Mouse (Mus musculus) spleen, adult 2 months (tissue): ENCODE measurements around the gene Hexim2. TPM values are rescaled to one million over a fixed set of nuclear protein-coding genes. Genes with fewer than 3 reads are reported as not detected.

Source experiments
- DNase-seq, 2 experiments: peaks; one replicate each; pipeline versions ENCODE4 v3.0.0 to v3.0.0-alpha.2; 2012 to 2021; ENCODE audit warnings: low spot score in 2 of 2, low read depth in 1 of 2
- H3K27ac ChIP-seq: fragments of 200-500 bp; 2 replicates; pipeline ENCODE4 v1.5.1; 2012; ENCODE audit warnings: low read length, inconsistent platforms; ENCODE audit not compliant: insufficient read depth
- H3K27me3 ChIP-seq: fragments of 200-500 bp; 2 replicates; pipeline ENCODE4 v1.6.1; 2012; ENCODE audit warnings: mild to moderate bottlenecking, moderate library complexity, low read length, inconsistent platforms; ENCODE audit not compliant: control insufficient read depth, insufficient read depth
- H3K36me3 ChIP-seq: fragments of 200-500 bp; 2 replicates; pipeline ENCODE4 v1.6.1; 2012; ENCODE audit warnings: mild to moderate bottlenecking, low read length, inconsistent platforms; ENCODE audit not compliant: control insufficient read depth, insufficient read depth
- H3K4me1 ChIP-seq: fragments of 200-500 bp; 2 replicates; pipeline ENCODE4 v1.6.1; 2011; ENCODE audit warnings: inconsistent platforms; ENCODE audit not compliant: control insufficient read depth, insufficient read depth, insufficient read length
- H3K4me3 ChIP-seq: fragments of 200-500 bp; 2 replicates; pipeline ENCODE4 v1.5.1; 2011; ENCODE audit warnings: mild to moderate bottlenecking, inconsistent platforms; ENCODE audit not compliant: insufficient read depth, insufficient read length; ENCODE audit errors: extremely low read depth
- CTCF ChIP-seq: fragments of 200-500 bp; IDR thresholded peaks from 2 replicates; pipeline ENCODE4 v1.5.1; 2011; ENCODE audit warnings: mild to moderate bottlenecking, inconsistent platforms; ENCODE audit not compliant: insufficient read depth, insufficient read length, insufficient replicate concordance; ENCODE audit errors: extremely low read depth
- POLR2A ChIP-seq: fragments of 200-500 bp; IDR thresholded peaks from 2 replicates; pipeline ENCODE4 v1.6.1; 2011; ENCODE audit warnings: low read depth, low read length, inconsistent platforms
- WGBS: fragments of 180-500 bp; shearing (Covaris S2); methylation state at CpG from one replicate; pipeline ENCODE4 v1.1.7; 2018; 5-methylcytosine and 5-hydroxymethylcytosine counted together
- polyA plus RNA-seq: library from polyadenylated mRNA; depleted of rRNA; stranded (reverse); fragments of >200 nt; gene quantifications from 2 replicates; pipeline ENCODE4 v1.2.3, GENCODE M21; 2012

Hexim2 gene
- polyA plus RNA-seq, 1 experiment = 3.0 TPM

DNA sequence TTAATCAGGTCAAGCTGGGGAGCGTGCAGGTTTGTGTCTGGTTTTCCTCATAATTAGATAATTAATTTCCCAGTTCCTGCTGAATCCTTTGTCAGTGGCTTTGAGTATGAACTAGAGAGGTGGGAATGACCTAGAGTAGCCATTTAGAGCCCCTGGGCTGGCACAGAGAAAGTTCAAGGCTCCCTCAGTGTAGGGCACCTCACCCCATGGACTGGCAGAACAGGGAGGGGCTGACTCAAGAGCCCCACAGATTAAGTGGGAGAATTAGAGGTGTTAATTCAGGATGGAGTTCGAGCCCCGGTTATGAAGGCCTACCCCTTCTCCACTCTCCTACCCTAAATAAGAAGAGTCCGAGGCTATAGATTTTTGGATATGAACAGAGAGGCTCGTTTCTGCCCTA, 37.4 kb downstream of the Hexim2 start:
- H3K27me3 ChIP-seq = no peaks in the 10 kb centered on the region
- 0 out of 2 replicates have a peak, but pooled peaks cover 1% of the 10 kb centered on the region for H3K36me3 ChIP-seq
- WGBS = 81% methylated on average over 5 of the region's 5 CpGs
- no peak overlapping the region for H3K4me3 ChIP-seq
- H3K4me1 ChIP-seq = peaks cover 11% of the 10 kb centered on the region; the same call in 1 of the 2 replicates
- no peak for DNase-seq
- TF ChIP-seq POLR2A (no peak), CTCF (no peak)
- no peak overlapping the region for H3K27ac ChIP-seq

DNA sequence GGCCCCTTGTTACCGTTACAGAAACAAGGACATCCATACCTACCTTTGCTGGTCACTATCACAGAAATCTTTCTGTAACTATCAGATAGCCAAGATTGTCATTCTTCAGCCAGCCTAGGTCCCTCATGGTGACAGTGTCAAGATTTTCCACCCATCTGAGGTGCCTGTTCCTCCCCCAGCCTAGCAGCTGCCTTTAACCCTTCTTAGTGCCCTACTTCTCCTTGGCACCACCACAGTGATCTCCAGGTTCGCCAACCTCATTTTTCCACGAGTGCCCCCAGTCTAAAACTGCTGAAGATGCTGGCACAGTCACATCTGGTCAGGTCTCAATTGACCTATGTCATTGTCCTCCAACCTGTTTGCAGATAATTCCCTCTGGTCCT, 37.9 kb downstream of the Hexim2 start:
- peaks cover 11% of the 10 kb centered on the region; the same call in 1 of the 2 replicates for H3K4me1 ChIP-seq
- no peak for TF ChIP-seq POLR2A
- no peak for TF ChIP-seq CTCF
- H3K27me3 ChIP-seq = no peaks in the 10 kb centered on the region
- H3K27ac ChIP-seq = peak overlapping the region; percentile 75
- peak overlapping the region; percentile 97; the same call in 1 of the 2 replicates for H3K4me3 ChIP-seq
- 35% methylated on average over 3 of the region's 3 CpGs for WGBS
- 0 out of 2 replicates have a peak, but pooled peaks cover 1% of the 10 kb centered on the region for H3K36me3 ChIP-seq
- no peak for DNase-seq

DNA sequence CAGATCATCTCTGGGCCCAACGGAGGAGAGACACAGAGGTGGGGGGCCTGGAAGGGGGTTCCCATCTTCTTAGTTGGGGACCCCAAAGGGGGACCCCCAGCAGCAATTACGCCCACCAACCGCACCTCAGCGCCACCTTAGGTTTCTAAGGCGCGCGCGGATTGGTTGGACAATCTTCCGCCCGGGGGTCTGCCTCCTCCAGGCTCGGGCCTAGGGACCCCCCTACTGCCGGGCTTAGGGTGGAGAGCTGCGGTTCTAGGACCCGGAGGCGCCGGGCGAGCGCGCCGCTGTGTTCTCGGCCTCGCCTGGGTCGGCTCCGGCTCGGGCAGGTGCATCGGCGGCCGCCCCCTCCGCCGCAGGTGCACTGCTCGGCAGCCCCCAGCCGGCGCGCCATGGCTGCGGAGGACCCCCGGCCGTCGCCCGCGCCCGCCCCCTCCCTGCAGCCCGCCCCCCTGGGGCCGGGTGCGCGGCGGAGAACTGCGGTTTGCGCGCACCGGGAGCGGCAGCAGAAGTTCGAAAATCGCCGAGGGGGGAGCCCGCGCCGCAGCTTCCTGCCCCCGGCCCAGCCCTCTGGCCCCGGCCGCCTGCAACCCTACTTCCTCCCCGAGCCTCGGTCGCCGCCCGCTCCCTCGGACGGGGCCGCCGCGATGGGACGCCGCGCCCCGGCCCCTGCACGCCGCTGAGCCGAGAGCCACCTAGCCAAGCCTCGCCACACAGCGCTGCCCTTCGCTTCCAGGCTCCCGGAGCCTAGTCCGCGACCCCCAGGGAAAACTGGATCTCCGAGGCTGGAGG, 38.5 kb downstream of the Hexim2 start, which contains the start of gene Fmnl1:
Gene Fmnl1 (plus strand): TSS at position 614 of the 792 bp plus-strand sequence.
- Histone ChIP-seq H3K27me3 (no peaks in the 10 kb centered on the region), H3K4me3 (peak within 1 kb of the TSS; percentile 97), H3K27ac (peak within 1 kb of the TSS; percentile 99), H3K36me3 (0 out of 2 replicates have a peak, but pooled peaks cover 1% of the 10 kb centered on the region), H3K4me1 (peaks cover 13% of the 10 kb centered on the region; the same call in 1 of the 2 replicates)
- 2% methylated on average over 57 of the region's 84 CpGs for WGBS
- TF ChIP-seq CTCF (no peak), POLR2A (peak; percentile 80)
- DNase-seq = peak in 1 of 2 experiments; percentile 83

DNA sequence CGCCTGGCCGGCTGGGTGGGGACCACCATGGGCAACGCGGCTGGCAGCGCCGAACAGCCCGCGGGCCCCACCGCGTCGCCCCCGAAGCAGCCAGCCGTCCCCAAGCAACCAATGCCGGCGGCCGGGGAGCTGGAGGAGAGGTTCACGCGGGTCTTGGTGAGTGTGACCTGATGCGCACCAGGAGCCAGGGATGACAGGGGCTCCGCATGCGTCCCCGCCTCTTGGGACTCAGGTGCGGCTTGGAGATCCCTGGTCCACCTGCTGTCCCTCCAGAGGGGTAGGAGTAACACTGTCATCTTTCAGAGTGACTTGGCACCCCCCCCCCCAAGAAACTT, 39.0 kb downstream of the Hexim2 start:
- no peaks in the 10 kb centered on the region for H3K27me3 ChIP-seq
- TF ChIP-seq CTCF (no peak), POLR2A (no peak)
- peak overlapping the region; percentile 99 for H3K27ac ChIP-seq
- peak overlapping the region; percentile 97 for H3K4me3 ChIP-seq
- DNase-seq = no peak
- H3K36me3 ChIP-seq = 0 out of 2 replicates have a peak, but pooled peaks cover 1% of the 10 kb centered on the region
- peaks cover 14% of the 10 kb centered on the region; the same call in 1 of the 2 replicates for H3K4me1 ChIP-seq
- WGBS = 1% methylated on average over 23 of the region's 23 CpGs

DNA sequence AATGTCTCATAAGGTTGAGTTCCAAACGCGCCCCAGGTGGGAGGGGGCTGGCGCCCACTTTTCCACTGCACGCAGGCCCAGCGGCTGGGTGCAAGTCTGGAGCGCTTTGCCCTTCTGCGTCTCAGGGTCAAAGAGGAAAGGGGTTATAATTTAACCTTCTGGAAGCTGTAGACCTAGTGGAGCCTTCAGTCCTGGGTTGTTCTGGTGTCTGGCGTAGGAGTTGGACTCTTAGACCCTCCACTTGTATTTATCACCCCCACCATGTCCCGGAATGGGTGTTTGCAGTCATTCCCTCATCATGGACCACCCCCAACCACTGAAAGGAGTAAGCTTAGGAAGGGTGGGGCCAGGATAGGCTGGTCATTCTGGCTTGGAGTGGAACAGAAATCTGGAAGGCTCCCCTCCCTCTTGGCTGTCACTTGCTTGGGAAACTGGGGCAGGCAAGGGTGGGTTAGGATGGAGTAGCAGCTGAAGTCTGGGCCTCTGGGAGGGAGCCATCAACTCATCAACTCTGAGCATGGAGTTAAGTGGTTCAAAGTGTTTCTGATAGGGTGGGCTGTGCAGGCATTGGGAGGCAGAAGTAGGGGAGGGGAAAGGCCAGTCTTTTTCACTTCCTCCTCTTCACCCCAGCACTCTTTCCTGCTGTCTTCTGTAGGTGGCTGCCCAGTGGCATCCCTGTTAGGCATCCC, 39.6 kb downstream of the Hexim2 start:
- TF ChIP-seq CTCF (no peak), POLR2A (peak; percentile 26)
- DNase-seq = peak in 1 of 2 experiments; percentile 42
- 10% methylated on average over 9 of the region's 9 CpGs for WGBS
- peak overlapping the region; percentile 99 for H3K27ac ChIP-seq
- H3K36me3 ChIP-seq = 0 out of 2 replicates have a peak, but pooled peaks cover 1% of the 10 kb centered on the region
- H3K4me3 ChIP-seq = peak overlapping the region; percentile 97
- peaks cover 19% of the 10 kb centered on the region; the same call in 1 of the 2 replicates for H3K4me1 ChIP-seq
- no peaks in the 10 kb centered on the region for H3K27me3 ChIP-seq

DNA sequence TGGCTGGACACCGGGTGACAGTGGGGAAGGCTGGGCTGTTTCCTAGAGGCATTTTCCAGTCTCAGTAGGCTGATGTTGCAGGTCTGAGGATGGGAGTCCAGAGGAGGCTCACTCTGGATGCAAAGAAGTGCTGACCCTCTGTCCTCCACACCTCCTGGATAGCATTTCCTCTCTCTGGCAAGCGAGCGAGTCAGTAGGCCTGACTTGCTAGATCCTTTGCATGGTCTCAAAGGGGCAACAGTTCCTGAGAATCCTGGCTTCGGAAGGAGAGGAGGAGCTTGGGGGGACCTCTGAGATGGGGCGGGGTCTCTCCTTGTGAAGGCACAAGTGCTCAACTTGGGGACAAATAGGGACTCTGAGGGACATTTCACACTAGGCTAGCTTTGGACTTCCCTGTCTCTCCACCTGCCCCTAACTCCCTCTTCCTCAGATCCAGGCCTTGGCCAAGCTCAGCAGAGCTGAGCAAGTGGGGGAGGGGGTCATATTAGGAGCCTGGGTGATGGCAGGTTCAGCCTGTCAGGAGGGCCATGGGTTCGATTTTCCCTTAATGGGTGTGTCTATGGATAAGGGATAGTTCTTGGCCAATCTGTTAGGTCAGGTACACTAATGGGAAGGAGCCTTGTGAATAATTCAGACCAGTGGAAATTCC, 40.3 kb downstream of the Hexim2 start:
- WGBS = 10% methylated on average over 6 of the region's 6 CpGs
- DNase-seq = no peak
- Histone ChIP-seq H3K36me3 (0 out of 2 replicates have a peak, but pooled peaks cover 3% of the 10 kb centered on the region), H3K4me3 (peak overlapping the region; percentile 97), H3K27me3 (no peaks in the 10 kb centered on the region), H3K4me1 (peaks cover 25% of the 10 kb centered on the region; the same call in 1 of the 2 replicates), H3K27ac (peak overlapping the region; percentile 99)
- no peak for TF ChIP-seq CTCF
- TF ChIP-seq POLR2A = no peak
